Mouse (Mus musculus) heart, embryonic 10.5 days (tissue): ENCODE data around the gene Inpp5k. TPM values are rescaled to one million over a fixed set of nuclear protein-coding genes. Genes with fewer than 3 reads are reported as not detected.

Experiments
- polyA plus RNA-seq: library from polyadenylated mRNA; unstranded; fragments of >200 nt; fragmentation: Nextera tagmentation; extraction: Ambion mirVana; gene quantifications from 2 replicates; pipeline ENCODE4 v1.2.1, GENCODE M21; 2016

Inpp5k gene
- polyA plus RNA-seq, 1 experiment from 2014 or later: 16.9 TPM

Other genes with a start within 250 kb of the Inpp5k start
- gene Serpinf1, start 208.3 kb upstream of the Inpp5k start, polyA plus RNA-seq: 53.6 and 168 TPM in 2 replicates
- gene Serpinf2, start 191.4 kb upstream of the Inpp5k start, polyA plus RNA-seq: 3.6 and 98.2 TPM in 2 replicates
- gene Wdr81, start 176.3 kb upstream of the Inpp5k start, polyA plus RNA-seq: 6.9 and 7.6 TPM in 2 replicates
- 12.8 and 21.3 TPM in 2 replicates for gene Tlcd2, start 169.3 kb upstream of the Inpp5k start, polyA plus RNA-seq
- 49.2 and 53.7 TPM in 2 replicates for gene Prpf8, start 144.2 kb upstream of the Inpp5k start, polyA plus RNA-seq
- 0.76 and 0.78 TPM in 2 replicates for gene Rilp, start 120.9 kb upstream of the Inpp5k start, polyA plus RNA-seq
- 13.6 and 15.8 TPM in 2 replicates for gene Scarf1, start 117.4 kb upstream of the Inpp5k start, polyA plus RNA-seq
- 5.5 and 6.4 TPM in 2 replicates for gene Slc43a2, start 99.3 kb upstream of the Inpp5k start, polyA plus RNA-seq
- 56.1 and 80.1 TPM in 2 replicates for gene Pitpna, start 42.9 kb upstream of the Inpp5k start, polyA plus RNA-seq
- gene Myo1c, start 19.5 kb downstream of the Inpp5k start, polyA plus RNA-seq: 55.3 and 75.2 TPM in 2 replicates
- gene Crk, start 48.3 kb downstream of the Inpp5k start, polyA plus RNA-seq: 110 and 113 TPM in 2 replicates
- 870 and 941 TPM in 2 replicates for gene Ywhae, start 101.9 kb downstream of the Inpp5k start, polyA plus RNA-seq
- gene Doc2b, start 165.1 kb downstream of the Inpp5k start, polyA plus RNA-seq: 0.04 and 0.18 TPM in 2 replicates